Mouse (Mus musculus) heart, postnatal 0 days (tissue): ENCODE measurements around the gene Gm21969. TPM values are rescaled to one million over a fixed set of nuclear protein-coding genes. Genes with fewer than 3 reads are reported as not detected.
A peak's percentile ranks its signal among the peaks of the same experiment; 100 is the strongest.

ENCODE experiments used
- ATAC-seq: fragments of 200-750 bp; cut with Nextera tagmentation; 2 replicates; pipeline ENCODE4 v1.8.0; 2017; ENCODE audit warnings: low read depth, moderate number of reproducible peaks, moderate library complexity; ENCODE audit not compliant: insufficient read depth
- DNase-seq: peaks from one replicate; pipeline ENCODE4 v3.0.0-alpha.2; 2016; ENCODE audit warnings: low spot score
- H3K27ac ChIP-seq: fragments of 300-500 bp; sonication (generic); 2 replicates; pipeline ENCODE4 v1.5.1; 2014; ENCODE audit warnings: low read depth, mild to moderate bottlenecking
- H3K27me3 ChIP-seq: fragments of 300-500 bp; sonication (generic); 2 replicates; pipeline ENCODE4 v1.6.1; 2014; ENCODE audit warnings: low read length, mixed read lengths; ENCODE audit not compliant: control insufficient read depth, insufficient read depth
- H3K36me3 ChIP-seq: fragments of 300-500 bp; sonication (generic); replicated peaks from 2 replicates; pipeline ENCODE4 v1.6.1; 2014; ENCODE audit warnings: low read length, mixed read lengths; ENCODE audit not compliant: control insufficient read depth, insufficient read depth
- H3K4me1 ChIP-seq: fragments of 300-500 bp; sonication (generic); 2 replicates; pipeline ENCODE4 v1.6.1; 2014; ENCODE audit warnings: antibody characterized with exemption; ENCODE audit not compliant: control insufficient read depth, insufficient read depth
- H3K4me2 ChIP-seq: fragments of 300-500 bp; sonication (generic); 2 replicates; pipeline ENCODE4 v1.6.1; 2014; ENCODE audit warnings: low read depth, mild to moderate bottlenecking, low read length, moderate library complexity
- H3K4me3 ChIP-seq: fragments of 300-500 bp; sonication (generic); 2 replicates; pipeline ENCODE4 v1.5.1; 2014; ENCODE audit warnings: low read depth, low read length
- H3K9ac ChIP-seq: fragments of 300-500 bp; sonication (generic); replicated peaks from 2 replicates; pipeline ENCODE4 v1.6.1; 2014; ENCODE audit warnings: low read depth, low read length, mixed read lengths
- H3K9me3 ChIP-seq: fragments of 300-500 bp; sonication (generic); replicated peaks from 2 replicates; pipeline ENCODE4 v1.6.1; 2016; ENCODE audit warnings: low read length; ENCODE audit not compliant: control insufficient read depth
- CTCF ChIP-seq: IDR thresholded peaks from 2 replicates; pipeline ENCODE4 v1.5.1; 2016; ENCODE audit warnings: antibody characterized with exemption, control low read depth, low read depth
- EP300 ChIP-seq: IDR thresholded peaks from 2 replicates; pipeline ENCODE4 v1.6.1; 2016; ENCODE audit warnings: antibody characterized with exemption, low read depth
- WGBS: fragments of 180-500 bp; shearing (Covaris S2); extraction: QIAGEN DNeasy Blood & Tissue Kit; methylation state at CpG from one replicate; pipeline ENCODE4 v1.1.7; 2014; 5-methylcytosine and 5-hydroxymethylcytosine counted together
- polyA plus RNA-seq: library from polyadenylated mRNA; unstranded; fragments of >200 nt; fragmentation: Nextera tagmentation; extraction: Ambion mirVana; gene quantifications from 2 replicates; pipeline ENCODE4 v1.2.1, GENCODE M21; 2015
- total RNA-seq: library from RNA; depleted of rRNA; stranded (reverse); fragments of >200 nt; gene quantifications from 2 replicates; pipeline ENCODE4 v1.2.3, GENCODE M21; 2014; ENCODE audit warnings: low replicate concordance

The Gm21969 gene
- total and polyA plus RNA-seq, 2 experiments from 2014 or later = not detected

DNA sequence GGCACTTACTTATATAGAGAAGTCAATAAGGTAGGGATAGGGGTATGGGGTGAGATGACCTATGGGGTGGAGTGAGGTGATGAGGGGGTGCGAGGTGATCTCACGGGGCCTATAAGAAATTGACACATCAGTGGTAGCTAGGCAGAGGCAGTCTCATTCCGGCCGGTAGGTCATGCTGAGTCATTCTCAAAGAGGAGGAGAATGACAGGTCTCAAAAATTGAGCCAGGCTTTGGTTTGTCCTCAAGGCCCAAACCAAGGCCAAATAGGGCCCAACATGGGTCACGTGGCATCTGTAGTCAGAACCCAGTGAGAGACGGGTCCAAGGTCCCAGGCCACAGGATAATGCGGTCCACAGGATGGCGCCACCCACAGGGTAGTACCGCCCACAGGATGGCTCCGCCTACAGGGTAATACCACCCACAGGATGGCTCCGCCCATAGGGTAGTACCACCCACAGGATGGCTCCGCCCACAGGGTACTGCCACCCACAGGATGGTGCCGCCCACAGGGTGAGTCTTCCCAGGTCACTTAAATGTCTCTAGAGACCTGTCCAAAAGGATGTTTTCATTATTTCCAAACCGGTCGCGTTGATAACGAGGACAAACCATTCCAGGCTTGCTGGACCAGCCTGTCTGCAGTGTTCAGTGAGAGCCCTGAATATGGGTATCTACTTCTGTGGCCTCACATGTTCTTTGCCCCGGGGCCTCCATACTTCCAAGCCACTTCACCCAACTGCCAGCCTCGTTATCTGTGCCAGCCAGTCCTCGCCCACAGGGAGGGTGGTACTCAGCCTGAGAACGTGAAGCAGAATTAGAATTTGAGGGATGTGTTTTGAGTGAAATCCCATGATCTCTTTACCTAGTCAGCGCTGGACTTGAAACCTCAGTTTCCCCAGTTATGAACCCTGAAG is 81.0 kb downstream of the Gm21969 start:
- Histone ChIP-seq H3K9ac (no peak overlapping the region), H3K36me3 (no peaks in the 10 kb centered on the region), H3K4me2 (no peak overlapping the region), H3K9me3 (0 out of 2 replicates have a peak, but pooled peaks cover 13% of the 10 kb centered on the region), H3K27me3 (no peaks in the 10 kb centered on the region), H3K4me3 (no peak overlapping the region), H3K4me1 (no peaks in the 10 kb centered on the region), H3K27ac (no peak overlapping the region)
- ATAC-seq = 0 out of 2 replicates have a peak, but pooled peaks have one; percentile 30
- no peak for TF ChIP-seq EP300
- no peak for TF ChIP-seq CTCF
- no peak for DNase-seq
- 66% methylated on average over 22 of the region's 22 CpGs for WGBS

DNA sequence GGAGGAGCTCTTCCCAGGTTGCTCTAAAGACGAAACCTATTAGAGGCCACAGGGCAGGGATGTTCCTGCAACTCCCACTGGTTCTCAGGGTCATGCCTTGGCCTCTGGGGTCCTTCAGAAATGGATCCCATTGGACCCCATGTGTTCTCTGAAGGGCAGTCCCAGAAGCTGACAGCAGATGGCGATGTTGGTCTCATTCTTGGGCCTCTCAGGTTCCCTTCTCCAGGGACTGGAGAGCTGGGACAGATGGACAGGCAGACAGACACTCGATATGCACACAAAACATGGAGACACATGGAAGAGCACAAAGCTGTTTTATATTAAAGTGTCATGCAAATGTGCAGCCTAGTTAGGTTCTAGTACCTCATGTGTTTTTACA is 81.6 kb downstream of the Gm21969 start:
- TF ChIP-seq EP300 (no peak), CTCF (peak; percentile 73)
- 5% methylated on average over 3 of the region's 3 CpGs for WGBS
- DNase-seq (no peak), ATAC-seq (no peak)
- H3K27me3 ChIP-seq = no peaks in the 10 kb centered on the region
- H3K4me2 ChIP-seq = no peak overlapping the region
- H3K9ac ChIP-seq = no peak overlapping the region
- H3K4me3 ChIP-seq = no peak overlapping the region
- no peaks in the 10 kb centered on the region for H3K4me1 ChIP-seq
- H3K9me3 ChIP-seq = 0 out of 2 replicates have a peak, but pooled peaks cover 7% of the 10 kb centered on the region
- no peaks in the 10 kb centered on the region for H3K36me3 ChIP-seq
- no peak overlapping the region for H3K27ac ChIP-seq

DNA sequence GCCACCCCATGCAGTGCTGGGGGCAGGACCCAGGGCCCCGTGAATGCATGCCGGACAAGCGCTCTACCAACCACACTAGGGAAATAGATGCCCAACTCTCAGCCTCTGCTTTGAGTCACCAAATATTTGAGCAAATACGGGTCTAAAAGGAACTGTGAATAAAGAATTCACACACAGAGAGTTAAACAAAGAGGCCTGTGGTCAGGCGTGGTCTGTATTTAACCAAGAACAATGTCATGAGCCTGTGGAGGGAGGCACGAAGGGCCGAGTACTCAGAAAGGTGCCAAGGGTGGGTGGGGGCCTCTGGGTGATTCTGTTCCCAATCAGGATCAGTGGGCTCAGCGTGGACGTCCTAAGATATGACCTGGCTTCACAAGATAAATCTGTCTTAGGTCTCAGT is 85.1 kb downstream of the Gm21969 start:
- Histone ChIP-seq H3K4me1 (no peaks in the 10 kb centered on the region), H3K4me3 (no peak overlapping the region), H3K9ac (no peak overlapping the region), H3K9me3 (no peaks in the 10 kb centered on the region), H3K4me2 (no peak overlapping the region), H3K27ac (no peak overlapping the region), H3K27me3 (peaks cover 9% of the 10 kb centered on the region; the same call in 1 of the 2 replicates), H3K36me3 (no peaks in the 10 kb centered on the region)
- DNase-seq (no peak), ATAC-seq (no peak)
- TF ChIP-seq CTCF = no peak
- TF ChIP-seq EP300 = no peak
- 63% methylated on average over 9 of the region's 9 CpGs for WGBS

DNA sequence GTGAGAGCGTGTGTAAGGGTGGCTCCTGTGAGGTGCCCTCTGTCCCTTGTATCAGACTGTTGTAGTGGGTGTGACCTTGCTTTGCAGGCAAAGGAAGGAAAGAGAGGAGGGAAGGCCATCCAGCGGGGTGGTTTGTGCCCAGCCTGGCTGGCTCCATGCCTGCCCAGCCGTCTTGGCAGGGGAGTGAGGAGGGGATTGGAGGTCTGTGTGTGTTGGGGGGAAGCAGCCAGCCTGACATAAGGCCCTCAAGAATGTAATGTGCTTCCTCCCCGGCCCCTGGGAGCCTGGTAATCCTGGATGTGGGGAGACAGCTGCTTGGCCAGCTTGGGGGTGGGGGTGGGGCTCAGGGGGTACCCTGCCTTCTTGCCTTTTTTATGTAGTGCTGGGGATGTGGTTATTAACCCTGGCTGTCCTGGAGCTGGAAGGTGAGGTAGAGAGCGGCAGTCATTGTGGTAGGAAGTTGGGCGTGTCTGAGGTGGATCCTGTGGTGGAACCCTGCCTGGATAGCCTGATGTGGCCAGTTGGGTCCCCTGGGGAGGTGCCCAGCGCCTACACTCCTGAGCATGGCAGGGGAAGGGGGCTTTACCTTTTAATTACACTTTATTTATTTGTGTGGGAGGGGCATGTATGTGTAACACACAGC is 86.8 kb downstream of the Gm21969 start:
- Histone ChIP-seq H3K27me3 (peaks cover 9% of the 10 kb centered on the region; the same call in 1 of the 2 replicates), H3K4me3 (no peak overlapping the region), H3K4me1 (no peaks in the 10 kb centered on the region), H3K4me2 (no peak overlapping the region), H3K27ac (no peak overlapping the region), H3K9ac (no peak overlapping the region), H3K36me3 (no peaks in the 10 kb centered on the region), H3K9me3 (no peaks in the 10 kb centered on the region)
- 20% methylated on average over 7 of the region's 7 CpGs for WGBS
- no peak for DNase-seq
- TF ChIP-seq CTCF = no peak
- no peak for TF ChIP-seq EP300
- ATAC-seq = no peak

GRCm38 (mm10) chr4:139693315-139693714 is 90.3 kb downstream of the Gm21969 start:
- Histone ChIP-seq H3K9me3 (no peaks in the 10 kb centered on the region), H3K4me3 (no peak overlapping the region), H3K4me2 (no peak overlapping the region), H3K27me3 (peaks cover 21% of the 10 kb centered on the region; the same call in 1 of the 2 replicates), H3K36me3 (no peaks in the 10 kb centered on the region), H3K4me1 (no peaks in the 10 kb centered on the region), H3K9ac (no peak overlapping the region), H3K27ac (no peak overlapping the region)
- DNase-seq (no peak), ATAC-seq (no peak)
- WGBS = 45% methylated on average over 5 of the region's 5 CpGs
- TF ChIP-seq EP300 (no peak), CTCF (no peak)
